Mouse (Mus musculus): Measurements from ENCODE around the gene Il1rl1. TPM values are rescaled to one million over a fixed set of nuclear protein-coding genes. Genes with fewer than 3 reads are reported as not detected.

Gene Il1rl1
- total and polyA plus RNA-seq, 3 experiments: 44.4 to 68.4 TPM; not detected in 1

DNA sequence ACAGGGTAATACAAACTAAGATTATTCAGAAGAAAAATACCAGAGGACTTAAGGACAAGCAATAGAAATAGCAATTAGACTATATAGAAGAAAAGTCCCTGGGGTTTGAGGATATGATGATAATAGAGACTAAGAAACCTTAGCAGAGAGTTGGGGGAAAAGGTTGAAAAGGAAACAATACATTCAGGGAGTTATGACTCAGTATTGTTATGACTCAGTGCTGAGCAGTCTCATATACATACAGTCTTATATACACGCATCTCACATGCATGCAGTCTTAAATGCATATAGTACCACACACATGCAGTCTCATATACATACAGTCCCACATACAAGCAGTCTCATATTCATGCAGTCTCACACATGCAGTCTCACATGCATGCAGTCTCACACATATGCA lies 16.3 kb upstream of the Il1rl1 start:
- H3K27ac ChIP-seq (ENCODE audit: control insufficient read depth, low read depth, low read length): no peak overlapping the region
- DNase-seq (ENCODE audit: low read depth, low spot score): no peak
- H3K79me2 ChIP-seq (ENCODE audit: control insufficient read depth, insufficient read depth, low read length, poor library complexity): no peaks in the 10 kb centered on the region
- H3K36me3 ChIP-seq (ENCODE audit: control insufficient read depth in 1 of 2, insufficient read depth in 2 of 2, low read length in 2 of 2): peaks cover 0 to 15% of the 10 kb centered on the region in 2 experiments; a peak in 2 of 4 replicates
- no peaks in the 10 kb centered on the region for H3K27me3 ChIP-seq (ENCODE audit: control insufficient read depth in 1 of 2, insufficient read depth in 2 of 2, low read length in 2 of 2)
- no peak overlapping the region for H3K9ac ChIP-seq (ENCODE audit: control insufficient read depth, low read depth, low read length, poor library complexity, severe bottlenecking)
- peaks cover 6 to 27% of the 10 kb centered on the region in 2 experiments for H3K4me1 ChIP-seq (ENCODE audit: control insufficient read depth in 1 of 2, insufficient read depth in 2 of 2, low read length in 2 of 2)
- no peak overlapping the region for H3K4me3 ChIP-seq (ENCODE audit: control insufficient read depth in 1 of 2, insufficient read depth in 1 of 2, low read depth in 2 of 2, low read length in 2 of 2)
- H3K9me3 ChIP-seq (replicated peaks; ENCODE audit: insufficient read depth, low read length): no peaks in the 10 kb centered on the region
- TF ChIP-seq JUND (IDR thresholded peaks at IDR 0.05; ENCODE audit: low read depth, low read length) (no peak), NRF1 (IDR thresholded peaks at IDR 0.05; ENCODE audit: insufficient read depth, low read depth, low read length, poor library complexity, severe bottlenecking) (no peak), HCFC1 (IDR thresholded peaks at IDR 0.05; ENCODE audit: low read depth, low read length) (no peak), BHLHE40 (IDR thresholded peaks at IDR 0.05; ENCODE audit: borderline replicate concordance, low read depth, low read length) (no peak), ELF1 (IDR thresholded peaks at IDR 0.05; ENCODE audit: low read depth, low read length) (no peak), MAZ (IDR thresholded peaks at IDR 0.05; ENCODE audit: low read depth, low read length) (no peak), MYC (IDR thresholded peaks at IDR 0.05; ENCODE audit: low read depth, low read length) (no peak), ZNF384 (IDR thresholded peaks at IDR 0.05; ENCODE audit: low read depth, low read length) (no peak), TBP (IDR thresholded peaks at IDR 0.05; ENCODE audit: low read depth, low read length) (no peak), SIN3A (IDR thresholded peaks at IDR 0.05; ENCODE audit: low read length) (no peak), TAL1 (IDR thresholded peaks at IDR 0.05; ENCODE audit: low read length) (no peak), MAFK (IDR thresholded peaks at IDR 0.05; ENCODE audit: borderline replicate concordance, low read depth, low read length) (no peak), NELFE (IDR thresholded peaks at IDR 0.05; ENCODE audit: low read depth, low read length) (no peak), RAD21 (IDR thresholded peaks at IDR 0.05; ENCODE audit: low read depth, low read length) (no peak), GATA1 (IDR thresholded peaks at IDR 0.05; ENCODE audit: low read depth, low read length) (no peak), UBTF (IDR thresholded peaks at IDR 0.05; ENCODE audit: borderline replicate concordance, insufficient read depth, low read depth, low read length) (no peak), USF1 (IDR thresholded peaks at IDR 0.05; ENCODE audit: low read depth, low read length) (no peak), SMC3 (IDR thresholded peaks at IDR 0.05; ENCODE audit: low read depth, low read length) (no peak), CHD2 (IDR thresholded peaks at IDR 0.05; ENCODE audit: low read length) (no peak)

DNA sequence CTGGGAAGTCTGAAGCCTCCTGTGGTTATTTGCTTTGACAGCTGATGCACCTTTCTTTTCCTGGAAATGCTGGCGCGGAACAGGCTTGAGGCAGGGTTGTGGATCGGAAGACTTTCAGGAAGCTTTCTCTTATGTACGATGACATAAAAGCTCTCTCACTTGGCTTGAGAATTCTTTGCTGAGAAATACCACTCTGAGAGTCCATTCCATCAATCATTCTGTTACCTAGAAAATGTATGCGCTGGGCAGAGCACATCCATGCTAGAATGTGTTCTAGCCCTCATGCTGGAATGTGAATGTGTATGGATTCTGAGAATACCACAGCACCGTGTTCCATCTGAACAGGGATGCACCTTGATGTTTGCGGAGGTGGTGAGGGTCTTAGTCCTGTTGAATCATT lies 15.1 kb upstream of the Il1rl1 start:
- TF ChIP-seq E2F4 (IDR thresholded peaks at IDR 0.05; ENCODE audit: borderline replicate concordance, low read depth, low read length): no peak
- no peak for DNase-seq (ENCODE audit: low read depth, low spot score)

More for the DNA sequence above, 15.1 kb upstream of the Il1rl1 start:
- no peak overlapping the region for H3K4me3 ChIP-seq (ENCODE audit: control insufficient read depth in 1 of 2, insufficient read depth in 1 of 2, low read depth in 2 of 2, low read length in 2 of 2)
- no peaks in the 10 kb centered on the region for H3K27me3 ChIP-seq (ENCODE audit: control insufficient read depth in 1 of 2, insufficient read depth in 2 of 2, low read length in 2 of 2)
- H3K9ac ChIP-seq (ENCODE audit: control insufficient read depth, low read depth, low read length, poor library complexity, severe bottlenecking): no peak overlapping the region
- H3K36me3 ChIP-seq (ENCODE audit: control insufficient read depth in 1 of 2, insufficient read depth in 2 of 2, low read length in 2 of 2): peaks cover 0 to 21% of the 10 kb centered on the region in 2 experiments; a peak in 2 of 4 replicates
- peaks cover 11 to 34% of the 10 kb centered on the region in 2 experiments for H3K4me1 ChIP-seq (ENCODE audit: control insufficient read depth in 1 of 2, insufficient read depth in 2 of 2, low read length in 2 of 2)
- H3K79me2 ChIP-seq (ENCODE audit: control insufficient read depth, insufficient read depth, low read length, poor library complexity): no peaks in the 10 kb centered on the region
- H3K27ac ChIP-seq (ENCODE audit: control insufficient read depth, low read depth, low read length): no peak overlapping the region; the same call in 1 of the 2 replicates
- H3K9me3 ChIP-seq (replicated peaks; ENCODE audit: insufficient read depth, low read length): no peaks in the 10 kb centered on the region

All from MEL (cell line).